Mouse (Mus musculus) cerebellum, adult 18-20 months (tissue): ENCODE measurements around the gene Gucy2d.

Experiments used
- DNase-seq, 2 experiments: peaks; one replicate each; pipeline ENCODE4 v3.0.0; 2021

Gucy2d gene

GRCm38 (mm10) chr7:98447585-98448308, 7.5 kb downstream of the Gucy2d start:
- DNase-seq, result peak; percentile 28 to 36

GRCm38 (mm10) chr7:98448309-98448630, 8.1 kb downstream of the Gucy2d start:
- DNase-seq, result no peak

- DNase-seq, result no peak
Observed at GRCm38 (mm10) chr7:98449696-98450095, 9.5 kb downstream of the Gucy2d start.

DNA sequence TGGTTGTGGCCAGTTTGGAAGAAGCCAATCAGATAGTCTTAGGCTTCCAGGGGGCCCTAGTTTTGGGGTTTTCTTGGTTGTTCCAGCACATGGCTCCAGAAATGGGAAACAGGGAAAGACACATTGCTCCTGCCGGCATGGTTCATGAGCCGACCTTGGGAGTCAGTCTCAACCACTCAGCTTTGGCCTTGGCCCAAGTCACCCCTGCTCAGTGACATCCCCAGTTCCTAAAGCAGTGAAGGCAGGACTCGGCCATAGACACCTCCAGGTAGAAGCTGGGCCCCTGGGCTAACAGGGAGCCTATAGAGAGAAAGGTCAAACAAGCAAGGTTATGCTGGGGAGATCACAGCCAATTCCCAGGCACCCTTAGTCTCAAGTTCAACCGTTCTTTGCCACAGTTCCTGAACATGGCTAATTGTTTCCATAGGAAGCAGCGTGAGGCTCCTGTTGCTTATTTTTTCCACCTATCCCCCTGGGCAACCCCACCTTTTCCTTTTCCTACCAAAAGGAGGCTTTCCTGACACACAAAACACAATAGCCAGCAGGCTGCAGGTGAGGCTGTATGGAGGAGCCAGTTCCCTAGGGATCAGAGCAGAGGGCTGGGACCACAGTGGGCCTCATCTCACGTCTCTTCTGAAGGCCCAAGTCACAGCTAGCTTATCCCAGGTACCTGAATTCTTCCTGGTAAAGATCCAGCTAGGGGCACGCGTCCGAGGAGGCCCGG, 14.3 kb downstream of the Gucy2d start:
- DNase-seq, result no peak

GRCm38 (mm10) chr7:98460319-98460718, 20.1 kb downstream of the Gucy2d start:
- DNase-seq, result no peak

DNA sequence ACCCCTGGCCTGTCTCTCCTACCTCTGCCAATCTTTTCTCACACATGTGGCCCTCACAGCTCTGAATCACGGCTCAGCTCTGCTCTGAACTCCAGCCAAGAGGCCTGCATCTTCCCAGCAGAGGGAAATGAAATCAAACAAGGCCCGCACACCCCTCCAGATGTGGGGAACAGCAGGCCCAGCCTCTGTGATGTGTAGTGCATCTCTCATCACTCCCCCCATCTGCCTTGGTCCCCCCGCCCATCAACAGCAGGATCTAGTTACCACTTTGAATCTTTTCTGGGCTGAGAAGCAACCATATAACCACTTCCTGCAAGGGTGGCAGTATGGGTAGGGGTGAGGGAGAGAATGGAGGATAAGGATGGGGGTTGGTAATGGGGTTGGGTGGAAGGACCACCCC, 28.9 kb downstream of the Gucy2d start:
- no peak for DNase-seq

DNA sequence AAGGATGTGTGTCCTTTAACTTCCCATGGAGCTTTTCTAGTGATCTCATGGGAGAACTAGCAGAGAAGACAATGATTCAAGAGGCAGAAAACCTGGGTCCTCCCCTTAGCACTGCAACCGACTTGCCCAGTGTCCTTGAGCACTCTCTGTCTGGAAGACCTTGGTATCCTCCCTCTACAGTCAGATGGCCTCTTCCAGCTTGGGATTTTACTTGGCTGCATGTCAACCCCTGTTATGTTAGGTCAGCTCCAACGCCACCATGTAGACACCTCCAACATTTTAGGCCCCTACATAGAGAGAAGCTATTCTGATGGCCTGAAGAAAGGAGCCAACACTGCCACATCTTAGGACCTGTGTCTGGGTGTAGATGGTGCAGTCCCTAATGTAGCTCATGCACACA, 32.3 kb downstream of the Gucy2d start:
- no peak for DNase-seq

GRCm38 (mm10) chr7:98474558-98474957, 34.3 kb downstream of the Gucy2d start:
- DNase-seq, result no peak

DNA sequence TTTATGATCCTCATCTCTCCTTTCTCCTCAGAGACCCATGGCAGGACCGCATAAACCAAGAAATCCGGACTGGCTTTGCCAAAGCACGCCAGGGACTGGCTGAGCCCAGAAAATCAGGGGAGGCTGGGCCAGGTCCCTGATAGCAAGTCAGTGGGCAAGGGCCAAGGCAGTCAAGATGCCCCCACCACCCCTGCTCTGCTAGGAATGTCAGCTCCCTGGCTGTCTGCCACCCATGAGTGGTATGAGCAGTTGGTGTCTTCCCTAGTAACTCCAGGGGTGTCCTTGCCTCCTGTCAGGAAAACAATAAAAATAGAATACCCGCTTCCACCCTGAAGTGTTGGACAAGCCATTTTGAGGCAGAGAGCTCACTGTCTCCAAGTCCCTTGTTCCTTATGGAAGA, 36.9 kb downstream of the Gucy2d start:
- peak; percentile 61 to 62 for DNase-seq

DNA sequence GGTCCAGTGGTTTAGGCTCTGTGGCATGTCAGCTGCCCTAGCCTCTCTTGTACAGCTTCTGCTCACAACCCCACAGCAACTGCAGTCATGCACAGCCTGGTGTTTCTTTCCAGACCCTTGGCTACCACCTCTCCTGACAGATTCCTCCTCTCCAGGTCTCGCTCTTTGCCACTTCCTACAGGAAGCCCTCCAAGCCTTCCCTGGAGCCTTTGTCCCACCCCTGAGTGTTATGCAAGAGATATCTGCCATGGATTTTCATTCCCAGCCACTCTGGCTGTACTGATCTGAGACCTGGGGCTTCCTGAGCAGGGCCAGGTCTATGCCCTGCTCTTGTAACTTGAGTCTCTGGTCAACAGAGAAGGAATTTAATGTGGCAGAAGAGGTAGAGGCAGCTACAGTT, 40.3 kb downstream of the Gucy2d start:
- DNase-seq, result no peak

GRCm38 (mm10) chr7:98481066-98481734, 41.0 kb downstream of the Gucy2d start:
- DNase-seq, result peak; percentile 87 to 88

DNA sequence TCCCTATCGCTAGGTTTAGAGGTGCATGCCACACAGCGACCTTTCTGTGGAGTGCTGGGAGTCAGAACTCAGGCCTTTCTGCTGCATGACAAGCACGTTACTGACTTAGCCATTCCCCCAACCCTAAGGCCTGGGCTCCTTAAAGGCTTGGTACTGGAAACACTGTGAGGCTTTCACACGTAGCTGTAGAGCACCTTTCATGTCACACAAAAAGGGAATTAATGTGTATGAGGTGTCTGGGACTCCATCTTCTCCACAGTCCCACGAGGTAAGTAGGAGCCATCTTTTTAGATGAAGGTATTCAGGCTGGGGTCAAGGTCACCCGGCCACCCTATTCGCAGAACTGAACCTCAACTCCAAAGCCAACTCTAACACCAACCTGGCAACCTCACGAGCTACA, 41.6 kb downstream of the Gucy2d start:
- no peak for DNase-seq

DNA sequence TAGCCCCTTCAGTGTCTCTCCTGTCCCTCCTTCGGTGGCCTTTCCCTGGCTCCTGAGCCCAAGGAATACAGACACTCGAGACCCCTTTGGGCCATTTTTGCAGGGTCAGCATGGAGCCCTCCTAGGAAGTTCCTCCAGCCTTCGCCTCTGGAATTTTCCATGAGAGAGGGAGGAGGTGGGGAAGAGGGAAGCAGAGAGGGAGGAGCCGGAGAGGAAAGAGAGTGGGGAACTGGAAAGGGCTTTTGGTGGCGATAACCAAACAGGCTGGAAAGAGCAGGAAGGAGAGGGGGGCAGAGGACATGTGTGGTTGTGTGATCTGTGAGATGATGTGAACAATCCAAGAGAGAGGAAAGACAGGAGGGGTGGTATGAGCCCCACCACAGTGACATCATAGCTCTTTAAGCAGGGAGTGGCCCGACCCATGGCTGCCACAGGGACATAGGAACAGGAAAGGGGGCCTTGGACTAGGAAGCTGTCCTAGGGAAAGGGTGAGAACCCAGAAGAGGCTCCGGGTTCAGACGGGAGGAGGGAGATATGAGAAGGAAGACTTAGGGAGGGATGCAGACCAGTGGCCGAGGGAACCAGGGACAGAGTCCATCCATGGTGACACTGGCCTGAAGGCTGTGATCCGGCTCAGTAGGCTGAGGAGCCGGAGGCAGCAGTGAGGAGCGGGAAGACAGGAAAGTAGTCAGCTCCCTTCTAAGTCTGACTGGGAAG, 42.5 kb downstream of the Gucy2d start:
- no peak for DNase-seq

DNA sequence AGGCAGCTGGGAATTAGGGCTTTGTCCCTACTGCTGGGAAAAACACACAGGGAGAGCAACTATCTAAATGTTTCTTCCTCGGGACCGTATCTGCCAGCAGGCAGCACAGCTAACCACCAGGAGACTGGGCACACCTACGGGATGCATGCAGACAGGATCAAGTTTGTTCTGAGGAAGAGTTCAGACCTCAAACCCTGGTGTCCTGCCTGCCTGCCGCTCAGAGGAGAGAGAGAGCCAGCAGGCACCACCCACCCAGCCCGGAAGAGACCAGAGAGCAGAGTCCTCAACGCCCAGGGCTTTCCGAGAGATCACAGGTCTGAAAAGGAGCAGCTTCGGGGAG, 43.0 kb downstream of the Gucy2d start:
- no peak for DNase-seq

GRCm38 (mm10) chr7:98484878-98485277, 44.7 kb downstream of the Gucy2d start:
- no peak for DNase-seq

DNA sequence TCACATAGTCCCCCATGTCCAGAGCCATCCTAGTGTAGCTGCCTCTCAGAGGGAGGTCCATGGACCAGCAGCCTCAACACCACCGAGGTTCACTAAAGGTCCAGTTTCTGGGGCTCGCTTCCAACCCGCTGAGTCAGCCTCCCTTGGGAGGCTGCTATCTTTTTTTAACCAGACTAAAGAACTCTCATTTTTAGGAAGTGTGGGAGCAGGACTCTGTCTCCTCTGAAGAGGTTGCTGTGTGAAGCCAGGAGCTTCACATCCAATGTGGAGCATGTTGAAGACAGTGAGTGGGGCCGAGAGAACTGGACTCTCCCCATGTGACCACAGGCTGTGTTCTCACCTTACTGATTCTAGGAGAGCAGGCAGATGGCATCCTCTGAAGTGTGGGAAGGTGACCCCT, 45.3 kb downstream of the Gucy2d start:
- no peak for DNase-seq

DNA sequence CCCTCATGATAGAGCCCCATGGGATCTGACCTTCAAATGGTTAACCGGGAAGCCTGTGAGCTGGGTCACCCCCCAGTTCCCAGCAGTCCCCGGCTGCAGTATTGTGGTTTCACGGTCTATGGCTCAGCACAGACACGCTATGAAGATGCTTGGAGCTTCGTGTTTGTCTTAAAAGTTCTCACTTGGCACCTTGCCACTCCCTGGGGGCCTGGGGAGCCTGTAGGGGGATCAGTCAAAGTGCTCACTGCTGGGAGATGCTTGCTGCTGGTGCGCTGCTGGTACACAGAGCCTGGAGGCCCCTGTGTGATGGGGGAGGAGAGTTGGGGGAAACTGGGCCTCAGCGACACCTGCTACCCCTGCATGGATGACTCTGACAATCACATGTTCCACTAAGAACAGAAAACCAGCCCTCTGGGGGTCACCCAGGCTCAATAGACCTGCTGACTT, 46.3 kb downstream of the Gucy2d start:
- no peak for DNase-seq

GRCm38 (mm10) chr7:98487202-98487980, 47.2 kb downstream of the Gucy2d start:
- DNase-seq, result no peak

DNA sequence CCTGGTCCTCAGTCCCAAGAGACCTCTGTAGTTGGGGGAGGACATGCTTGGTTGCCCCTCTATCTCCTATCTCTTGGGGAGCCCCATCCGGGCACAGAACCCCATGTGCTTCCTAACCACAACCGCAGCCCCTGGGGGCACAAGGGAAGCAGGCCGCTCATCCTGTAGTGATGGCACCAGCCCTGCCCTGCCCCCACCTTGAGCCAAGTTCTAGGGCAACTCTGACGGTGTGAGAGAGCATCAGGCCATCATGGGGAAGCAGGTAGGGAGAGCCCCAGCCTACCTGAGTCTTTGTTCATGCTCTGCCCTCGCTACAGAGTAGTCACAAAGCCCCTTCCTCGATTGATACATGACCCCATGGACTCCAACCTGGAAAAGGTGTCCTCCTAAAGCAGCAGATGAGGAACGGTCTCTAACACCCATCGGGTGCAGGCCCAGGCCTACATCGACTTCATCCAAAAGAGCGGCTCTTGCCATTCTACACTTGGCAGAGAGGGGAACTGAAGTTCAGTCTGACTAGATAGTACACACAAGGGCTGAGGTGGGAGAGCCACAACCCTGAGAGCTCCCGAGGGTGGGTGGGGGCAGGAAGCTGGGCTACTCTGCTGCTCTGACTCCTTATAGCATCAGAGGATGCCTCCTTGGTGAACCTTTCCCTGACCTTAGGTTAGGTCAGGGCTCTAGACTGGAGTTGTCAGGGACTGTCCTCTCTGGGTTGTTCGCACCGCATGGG, 48.3 kb downstream of the Gucy2d start:
- DNase-seq, result no peak

- no peak for DNase-seq
Observed at GRCm38 (mm10) chr7:98489131-98489530, 48.9 kb downstream of the Gucy2d start, which contains the start of gene Lrrc32. Gene Lrrc32 (plus strand): TSS chr7:98489283.

DNA sequence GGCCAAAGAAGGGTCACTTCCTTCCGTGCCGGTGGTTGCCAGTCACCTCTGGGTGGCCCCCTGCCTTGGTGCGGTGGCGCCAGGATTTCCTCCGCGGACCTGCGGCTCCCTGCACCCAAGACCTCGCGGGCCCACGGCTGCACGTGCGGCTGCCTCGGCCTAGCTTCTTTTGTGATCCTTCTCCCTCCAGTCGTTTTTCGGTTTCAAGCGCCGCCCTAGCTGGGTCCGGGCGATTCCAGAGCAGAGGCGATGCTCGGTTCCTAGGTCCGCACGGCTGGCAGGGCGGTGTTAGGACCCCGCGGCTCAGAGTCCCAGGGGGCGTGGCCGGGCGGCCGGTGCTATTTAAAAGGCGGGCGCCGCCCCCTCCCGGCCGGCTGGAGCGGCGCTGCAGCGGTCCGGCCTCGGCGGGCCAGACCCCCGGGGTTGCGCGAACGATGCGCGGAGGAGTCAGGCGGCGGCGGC, 49.4 kb downstream of the Gucy2d start:
- DNase-seq, result peak; percentile 54 to 69

DNA sequence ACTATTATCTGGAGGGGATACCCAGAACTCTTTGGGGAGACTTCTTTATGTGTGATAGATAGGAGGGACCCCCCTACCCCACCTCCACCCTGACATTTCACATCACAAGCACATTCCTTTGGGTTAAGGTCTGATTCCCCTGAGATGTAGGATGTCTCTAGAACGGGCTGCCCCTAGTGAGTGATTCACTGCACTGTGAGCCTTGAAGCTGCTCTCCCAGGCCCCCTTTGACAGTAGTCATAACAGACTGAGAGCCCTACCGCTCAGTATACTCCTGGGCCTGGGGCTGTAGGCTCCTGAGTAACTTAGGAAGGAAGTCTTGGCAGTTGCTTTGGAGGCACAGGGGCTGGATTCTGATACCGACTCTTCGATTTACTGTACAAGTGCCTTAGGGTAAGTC, 50.1 kb downstream of the Gucy2d start:
- DNase-seq, result no peak
